Mouse (Mus musculus): ENCODE results near the gene Lrrc47. TPM values are rescaled to one million over a fixed set of nuclear protein-coding genes. Genes with fewer than 3 reads are reported as not detected.
A peak's percentile ranks its signal among the peaks of the same experiment; 100 is the strongest.

Gene Lrrc47
- polyA plus RNA-seq, 1 experiment = 28.8 TPM

DNA sequence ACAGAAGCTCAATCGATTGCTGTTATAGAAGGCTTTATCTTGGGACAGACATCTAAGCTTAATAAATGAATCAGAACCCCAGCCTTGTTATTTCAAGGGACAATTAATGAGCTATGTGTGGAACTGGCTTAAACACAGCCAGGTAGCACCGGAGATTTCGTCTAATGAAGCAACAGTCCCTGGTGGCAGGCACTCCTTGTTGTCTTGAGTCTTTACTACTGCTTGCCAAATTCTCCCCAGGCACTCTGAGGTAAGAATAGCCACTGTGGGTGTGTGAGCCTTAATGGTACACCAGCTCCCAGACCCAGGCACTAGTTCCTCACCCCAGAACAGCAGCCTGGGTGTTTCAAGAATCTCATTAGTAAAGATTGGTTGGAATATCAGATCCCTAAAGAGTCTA is 39.9 kb downstream of the Lrrc47 start:
- 83% methylated on average over 3 of the region's 3 CpGs for whole genome bisulfite sequencing
- H3K27ac ChIP-seq (ENCODE audit: control insufficient read depth, insufficient read depth, low read depth, low read length, poor library complexity) = no peak overlapping the region
- no peak for TF ChIP-seq CTCF (IDR thresholded peaks at IDR 0.05; ENCODE audit: control insufficient read depth, insufficient read depth, low read length)
- TF ChIP-seq POLR2A (IDR thresholded peaks at IDR 0.05; ENCODE audit: borderline replicate concordance, control insufficient read depth, low read depth, low read length) = no peak

DNA sequence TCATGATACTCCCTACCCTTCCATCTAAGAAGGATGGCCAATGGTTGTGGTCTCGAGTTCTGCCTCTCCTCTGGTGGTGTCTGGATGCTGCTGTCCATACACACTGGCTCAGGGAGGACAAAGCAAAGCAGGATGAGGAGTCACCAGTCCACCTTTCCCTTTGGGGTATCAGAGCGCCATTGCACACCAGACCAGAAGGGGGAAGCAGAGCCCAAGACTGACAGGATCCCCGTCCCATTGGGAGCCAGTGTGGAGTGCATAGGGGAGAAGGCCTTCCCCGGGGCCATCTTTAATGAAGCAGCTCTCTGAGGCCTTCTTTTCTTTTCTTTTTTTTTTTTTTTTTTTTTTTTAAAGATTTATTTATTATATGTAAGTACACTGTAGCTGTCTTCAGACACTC is 41.5 kb downstream of the Lrrc47 start:
- H3K4me1 ChIP-seq (ENCODE audit: control insufficient read depth, insufficient read depth, low read length) = no peaks in the 10 kb centered on the region
- H3K27ac ChIP-seq (ENCODE audit: control insufficient read depth, insufficient read depth, low read depth, low read length, poor library complexity) = no peak overlapping the region
- no peak for TF ChIP-seq POLR2A (IDR thresholded peaks at IDR 0.05; ENCODE audit: borderline replicate concordance, control insufficient read depth, low read depth, low read length)
- TF ChIP-seq CTCF (IDR thresholded peaks at IDR 0.05; ENCODE audit: control insufficient read depth, insufficient read depth, low read length) = no peak
- H3K4me3 ChIP-seq (replicated peaks; ENCODE audit: control insufficient read depth, low read depth, low read length) = no peak overlapping the region
- WGBS = 46% methylated on average over 4 of the region's 4 CpGs

More for the DNA sequence above, 39.9 kb downstream of the Lrrc47 start:
- Histone ChIP-seq H3K4me3 (replicated peaks; ENCODE audit: control insufficient read depth, low read depth, low read length) (no peak overlapping the region), H3K4me1 (ENCODE audit: control insufficient read depth, insufficient read depth, low read length) (no peaks in the 10 kb centered on the region)

DNA sequence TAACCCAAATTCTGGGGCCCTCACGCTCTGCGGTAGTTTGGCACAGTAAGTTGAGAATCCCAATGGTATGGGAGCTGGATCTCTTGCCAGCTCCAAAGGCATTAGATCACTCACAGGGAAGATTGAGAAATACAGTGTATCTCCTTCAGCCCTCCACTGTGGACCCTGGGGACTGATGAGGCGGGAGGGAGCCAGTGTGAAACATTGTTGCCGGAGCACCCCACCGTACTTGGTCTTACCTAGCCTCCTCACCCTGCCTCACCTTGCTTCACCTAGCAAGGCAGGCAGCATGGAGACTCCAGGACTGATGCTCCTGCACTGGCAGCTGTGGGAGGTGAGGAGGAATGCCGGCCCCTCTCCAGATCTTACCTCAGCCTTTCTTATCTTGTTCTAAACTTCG is 44.0 kb downstream of the Lrrc47 start:
- H3K4me3 ChIP-seq (replicated peaks; ENCODE audit: control insufficient read depth, low read depth, low read length) = no peak overlapping the region
- no peak for TF ChIP-seq POLR2A (IDR thresholded peaks at IDR 0.05; ENCODE audit: borderline replicate concordance, control insufficient read depth, low read depth, low read length)
- no peak for TF ChIP-seq CTCF (IDR thresholded peaks at IDR 0.05; ENCODE audit: control insufficient read depth, insufficient read depth, low read length)
- no peak overlapping the region for H3K27ac ChIP-seq (ENCODE audit: control insufficient read depth, insufficient read depth, low read depth, low read length, poor library complexity)
- H3K4me1 ChIP-seq (ENCODE audit: control insufficient read depth, insufficient read depth, low read length) = no peaks in the 10 kb centered on the region
- WGBS = 83% methylated on average over 7 of the region's 7 CpGs

DNA sequence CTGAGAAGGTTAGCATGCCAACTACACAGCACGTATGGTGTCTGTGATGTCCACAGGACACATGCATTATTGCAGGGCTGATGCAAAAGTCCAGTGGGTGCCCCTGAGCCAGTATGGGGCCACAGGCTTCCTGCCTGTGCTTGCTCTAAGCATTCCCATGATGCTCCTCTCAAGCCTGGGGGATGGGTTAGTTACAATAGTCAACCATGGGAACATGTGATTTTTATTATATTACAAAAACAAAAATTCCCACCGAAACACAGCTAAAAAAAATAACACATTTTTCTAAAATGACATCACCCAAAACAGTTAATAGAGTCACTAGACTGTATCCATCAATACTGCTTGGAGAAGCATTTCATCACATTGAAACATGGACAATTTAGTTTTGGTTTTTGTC is 44.5 kb downstream of the Lrrc47 start:
- Histone ChIP-seq H3K4me3 (replicated peaks; ENCODE audit: control insufficient read depth, low read depth, low read length) (no peak overlapping the region), H3K27ac (ENCODE audit: control insufficient read depth, insufficient read depth, low read depth, low read length, poor library complexity) (no peak overlapping the region), H3K4me1 (ENCODE audit: control insufficient read depth, insufficient read depth, low read length) (no peaks in the 10 kb centered on the region)
- no peak for TF ChIP-seq CTCF (IDR thresholded peaks at IDR 0.05; ENCODE audit: control insufficient read depth, insufficient read depth, low read length)
- TF ChIP-seq POLR2A (IDR thresholded peaks at IDR 0.05; ENCODE audit: borderline replicate concordance, control insufficient read depth, low read depth, low read length) = no peak
- WGBS = 84% methylated on average over 2 of the region's 2 CpGs

DNA sequence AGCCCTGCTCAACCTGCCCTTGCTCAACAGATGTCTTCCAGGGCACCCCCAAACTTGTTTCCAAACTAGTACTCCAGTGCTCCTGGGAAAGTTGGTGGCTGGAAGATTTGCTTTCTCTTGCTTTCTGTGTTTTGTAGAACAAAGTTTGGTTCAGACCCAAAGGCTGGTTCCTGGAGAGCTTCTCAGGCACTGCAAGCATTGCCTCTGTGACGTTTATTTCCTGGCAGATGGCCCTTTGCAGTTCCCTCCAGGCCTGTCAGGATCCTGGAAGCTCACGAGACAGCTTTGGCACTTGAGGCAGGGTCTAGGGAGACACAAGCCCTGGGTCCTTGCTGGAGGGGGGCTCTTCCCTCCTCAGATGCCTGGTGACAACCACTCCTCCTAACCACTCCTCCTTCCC is 45.1 kb downstream of the Lrrc47 start:
- WGBS = 34% methylated on average over 2 of the region's 2 CpGs
- Histone ChIP-seq H3K4me1 (ENCODE audit: control insufficient read depth, insufficient read depth, low read length) (no peaks in the 10 kb centered on the region), H3K4me3 (replicated peaks; ENCODE audit: control insufficient read depth, low read depth, low read length) (no peak overlapping the region), H3K27ac (ENCODE audit: control insufficient read depth, insufficient read depth, low read depth, low read length, poor library complexity) (no peak overlapping the region)
- TF ChIP-seq POLR2A (IDR thresholded peaks at IDR 0.05; ENCODE audit: borderline replicate concordance, control insufficient read depth, low read depth, low read length) (no peak), CTCF (IDR thresholded peaks at IDR 0.05; ENCODE audit: control insufficient read depth, insufficient read depth, low read length) (no peak)

DNA sequence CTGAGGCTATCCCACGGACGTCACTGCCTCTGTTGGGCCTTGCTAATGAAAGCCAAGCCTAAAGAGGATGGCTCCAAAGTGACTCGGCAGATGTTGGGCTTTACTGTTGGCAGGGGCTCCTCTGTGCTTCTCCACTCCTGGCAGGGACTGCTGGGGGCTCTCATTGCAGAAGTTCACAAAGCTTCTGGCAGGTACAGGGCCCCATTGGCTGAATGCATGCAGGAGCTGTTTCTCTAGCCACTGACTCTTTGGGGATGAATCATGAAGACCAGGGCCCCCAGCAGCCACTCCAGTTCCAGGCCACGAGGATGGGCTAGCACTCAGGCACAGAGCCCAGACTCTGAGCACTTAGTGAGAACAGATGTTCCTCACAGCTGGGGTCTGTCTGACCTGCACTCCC is 46.2 kb downstream of the Lrrc47 start:
- 56% methylated on average over 4 of the region's 4 CpGs for WGBS
- Histone ChIP-seq H3K4me3 (replicated peaks; ENCODE audit: control insufficient read depth, low read depth, low read length) (no peak overlapping the region), H3K27ac (ENCODE audit: control insufficient read depth, insufficient read depth, low read depth, low read length, poor library complexity) (no peak overlapping the region), H3K4me1 (ENCODE audit: control insufficient read depth, insufficient read depth, low read length) (no peaks in the 10 kb centered on the region)
- TF ChIP-seq POLR2A (IDR thresholded peaks at IDR 0.05; ENCODE audit: borderline replicate concordance, control insufficient read depth, low read depth, low read length) (no peak), CTCF (IDR thresholded peaks at IDR 0.05; ENCODE audit: control insufficient read depth, insufficient read depth, low read length) (no peak)

DNA sequence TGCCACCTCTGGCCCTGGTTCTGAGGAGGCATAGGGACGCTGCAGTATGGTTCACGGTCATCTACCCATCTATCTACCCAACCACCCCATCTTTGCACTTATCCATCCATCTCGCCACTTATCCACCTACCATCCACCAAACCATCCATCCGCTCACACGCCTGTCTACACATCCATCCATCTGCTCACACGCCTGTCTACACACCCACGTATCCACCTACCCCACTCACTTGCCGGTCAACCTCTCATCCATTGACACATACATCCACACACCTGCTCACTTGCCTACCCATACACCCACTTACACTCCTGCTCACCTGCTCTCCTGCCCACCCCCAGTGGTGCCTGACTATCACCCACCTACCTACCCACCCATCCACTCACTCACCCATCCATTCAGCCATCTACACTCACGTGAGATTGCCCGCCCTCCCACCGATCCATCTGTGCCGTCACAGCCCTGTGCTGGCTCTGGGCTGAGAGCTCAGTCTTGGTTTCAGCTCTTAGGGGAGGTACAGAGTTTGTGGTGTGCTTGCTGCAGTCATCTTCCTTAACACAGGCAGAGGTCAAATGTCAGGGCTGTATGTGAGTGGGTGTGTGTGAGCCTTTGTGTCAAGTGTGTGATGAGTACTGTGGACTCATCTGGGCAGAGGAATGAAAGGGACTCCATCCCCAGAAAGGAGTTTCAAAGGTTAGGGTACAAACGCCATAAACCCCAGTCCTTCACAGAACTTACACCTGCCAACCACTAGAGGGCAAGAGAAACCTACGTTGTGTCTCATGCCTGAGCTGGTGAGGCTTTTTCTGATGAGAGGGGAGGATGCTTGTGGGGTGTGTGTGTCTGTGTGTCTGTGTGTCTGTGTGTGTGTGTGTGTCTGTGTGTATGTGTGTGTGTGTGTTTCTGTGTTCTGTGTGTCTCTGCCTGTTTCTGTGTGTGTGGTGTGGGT is 53.6 kb downstream of the Lrrc47 start:
- Histone ChIP-seq H3K4me1 (ENCODE audit: control insufficient read depth, insufficient read depth, low read length) (no peaks in the 10 kb centered on the region), H3K4me3 (replicated peaks; ENCODE audit: control insufficient read depth, low read depth, low read length) (no peak overlapping the region), H3K27ac (ENCODE audit: control insufficient read depth, insufficient read depth, low read depth, low read length, poor library complexity) (no peak overlapping the region)
- TF ChIP-seq CTCF (IDR thresholded peaks at IDR 0.05; ENCODE audit: control insufficient read depth, insufficient read depth, low read length) (peak; percentile 54), POLR2A (IDR thresholded peaks at IDR 0.05; ENCODE audit: borderline replicate concordance, control insufficient read depth, low read depth, low read length) (no peak)
- WGBS = 51% methylated on average over 14 of the region's 14 CpGs

DNA sequence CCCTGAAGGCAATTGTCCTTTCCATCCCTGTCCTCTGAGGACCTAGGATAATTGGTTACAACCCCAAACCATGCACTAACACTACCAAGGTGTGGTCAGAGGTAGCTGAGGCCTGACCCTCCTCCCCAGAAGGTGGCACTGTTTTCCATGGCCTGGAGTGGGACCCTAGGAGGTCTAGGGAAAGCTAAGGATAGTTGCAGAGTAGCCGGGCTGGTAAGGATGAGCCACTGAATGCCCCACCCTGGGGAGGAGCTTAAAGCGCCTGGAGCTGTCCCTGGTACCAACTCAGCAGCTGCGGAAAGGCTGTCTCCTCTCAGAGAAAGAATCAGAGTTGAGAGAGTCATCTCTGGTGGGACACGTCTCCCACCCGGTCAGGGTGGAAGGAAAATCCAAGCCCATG is 59.4 kb downstream of the Lrrc47 start:
- Histone ChIP-seq H3K4me1 (ENCODE audit: control insufficient read depth, insufficient read depth, low read length) (no peaks in the 10 kb centered on the region), H3K27ac (ENCODE audit: control insufficient read depth, insufficient read depth, low read depth, low read length, poor library complexity) (no peak overlapping the region), H3K4me3 (replicated peaks; ENCODE audit: control insufficient read depth, low read depth, low read length) (no peak overlapping the region)
- no peak for TF ChIP-seq CTCF (IDR thresholded peaks at IDR 0.05; ENCODE audit: control insufficient read depth, insufficient read depth, low read length)
- no peak for TF ChIP-seq POLR2A (IDR thresholded peaks at IDR 0.05; ENCODE audit: borderline replicate concordance, control insufficient read depth, low read depth, low read length)
- WGBS = 7% methylated on average over 5 of the region's 5 CpGs

Other genes with a start within 250 kb of the Lrrc47 start
- gene A430005L14Rik, start 54.5 kb upstream of the Lrrc47 start, polyA plus RNA-seq (2011; ENCODE audit: insufficient read depth, insufficient read length, low replicate concordance, missing spikeins) = 60.4 and 78.7 TPM in 2 replicates
- gene Dffb, start 36.6 kb upstream of the Lrrc47 start, polyA plus RNA-seq (2011; ENCODE audit: insufficient read depth, insufficient read length, low replicate concordance, missing spikeins) = 5.7 and 15.7 TPM in 2 replicates
- gene Cep104, start 36.5 kb upstream of the Lrrc47 start, polyA plus RNA-seq (2011; ENCODE audit: insufficient read depth, insufficient read length, low replicate concordance, missing spikeins) = 7.9 and 11.1 TPM in 2 replicates
- 67.7 and 73.2 TPM in 2 replicates for gene Smim1, start 14.5 kb downstream of the Lrrc47 start, polyA plus RNA-seq (2011; ENCODE audit: insufficient read depth, insufficient read length, low replicate concordance, missing spikeins)
- gene Ccdc27, start 30.9 kb downstream of the Lrrc47 start, polyA plus RNA-seq (2011; ENCODE audit: insufficient read depth, insufficient read length, low replicate concordance, missing spikeins) = not detected in 2 replicates
- not detected in 2 replicates for gene Trp73, start 128.5 kb downstream of the Lrrc47 start, polyA plus RNA-seq (2011; ENCODE audit: insufficient read depth, insufficient read length, low replicate concordance, missing spikeins)
- 7.4 and 9.0 TPM in 2 replicates for gene Wrap73, start 130.6 kb downstream of the Lrrc47 start, polyA plus RNA-seq (2011; ENCODE audit: insufficient read depth, insufficient read length, low replicate concordance, missing spikeins)
- 101 and 105 TPM in 2 replicates for gene Tprgl, start 148.9 kb downstream of the Lrrc47 start, polyA plus RNA-seq (2011; ENCODE audit: insufficient read depth, insufficient read length, low replicate concordance, missing spikeins)
- 0.22 TPM in 1 of 2 replicates, not detected in the other for gene Megf6, start 159.0 kb downstream of the Lrrc47 start, polyA plus RNA-seq (2011; ENCODE audit: insufficient read depth, insufficient read length, low replicate concordance, missing spikeins)